Mouse (Mus musculus) kidney, embryonic 14.5 days (tissue): ENCODE results near the gene G3bp1. TPM values are rescaled to one million over a fixed set of nuclear protein-coding genes. Genes with fewer than 3 reads are reported as not detected.

ENCODE experiments used
- ATAC-seq: fragments of 200-750 bp; cut with Nextera tagmentation; 2 replicates; pipeline ENCODE4 v1.8.0; 2017; ENCODE audit warnings: moderate number of reproducible peaks, mild to moderate bottlenecking, moderate TSS enrichment, moderate library complexity; ENCODE audit not compliant: low FRiP score, low TSS enrichment
- H3K27ac ChIP-seq: fragments of 300-500 bp; sonication (generic); 2 replicates; pipeline ENCODE4 v1.5.1; 2014; ENCODE audit warnings: low read depth, mild to moderate bottlenecking, low read length, moderate library complexity, mixed read lengths
- H3K27me3 ChIP-seq: fragments of 300-500 bp; sonication (generic); 2 replicates; pipeline ENCODE4 v1.6.1; 2014; ENCODE audit warnings: mild to moderate bottlenecking, low read length; ENCODE audit not compliant: control insufficient read depth, insufficient read depth
- H3K36me3 ChIP-seq: fragments of 300-500 bp; sonication (generic); 2 replicates; pipeline ENCODE4 v1.6.1; 2014; ENCODE audit warnings: low read length, mixed read lengths; ENCODE audit not compliant: control insufficient read depth, insufficient read depth
- H3K4me1 ChIP-seq: fragments of 300-500 bp; sonication (generic); 2 replicates; pipeline ENCODE4 v1.6.1; 2014; ENCODE audit warnings: low read length, mixed read lengths; ENCODE audit not compliant: control insufficient read depth, insufficient read depth
- H3K4me2 ChIP-seq: fragments of 300-500 bp; sonication (generic); replicated peaks from 2 replicates; pipeline ENCODE4 v1.6.1; 2014; ENCODE audit warnings: low read depth, mild to moderate bottlenecking, low read length
- H3K4me3 ChIP-seq: fragments of 300-500 bp; sonication (generic); 2 replicates; pipeline ENCODE4 v1.5.1; 2014; ENCODE audit warnings: mild to moderate bottlenecking, low read length
- H3K9ac ChIP-seq: fragments of 300-500 bp; sonication (generic); 2 replicates; pipeline ENCODE4 v1.6.1; 2014; ENCODE audit warnings: low read depth, mild to moderate bottlenecking, low read length, moderate library complexity
- H3K9me3 ChIP-seq: fragments of 300-500 bp; sonication (generic); 2 replicates; pipeline ENCODE4 v1.6.1; 2016; ENCODE audit warnings: low read length; ENCODE audit not compliant: control insufficient read depth
- WGBS: fragments of 180-500 bp; shearing (Covaris S2); extraction: QIAGEN DNeasy Blood & Tissue Kit; methylation state at CpG from one replicate; pipeline ENCODE4 v1.1.7; 2014; 5-methylcytosine and 5-hydroxymethylcytosine counted together
- polyA plus RNA-seq: library from polyadenylated mRNA; unstranded; fragments of >200 nt; fragmentation: Nextera tagmentation; extraction: Ambion mirVana; gene quantifications from 2 replicates; pipeline ENCODE4 v1.2.1, GENCODE M21; 2014

Gene G3bp1
- polyA plus RNA-seq, 1 experiment from 2014 or later = 230 TPM

DNA sequence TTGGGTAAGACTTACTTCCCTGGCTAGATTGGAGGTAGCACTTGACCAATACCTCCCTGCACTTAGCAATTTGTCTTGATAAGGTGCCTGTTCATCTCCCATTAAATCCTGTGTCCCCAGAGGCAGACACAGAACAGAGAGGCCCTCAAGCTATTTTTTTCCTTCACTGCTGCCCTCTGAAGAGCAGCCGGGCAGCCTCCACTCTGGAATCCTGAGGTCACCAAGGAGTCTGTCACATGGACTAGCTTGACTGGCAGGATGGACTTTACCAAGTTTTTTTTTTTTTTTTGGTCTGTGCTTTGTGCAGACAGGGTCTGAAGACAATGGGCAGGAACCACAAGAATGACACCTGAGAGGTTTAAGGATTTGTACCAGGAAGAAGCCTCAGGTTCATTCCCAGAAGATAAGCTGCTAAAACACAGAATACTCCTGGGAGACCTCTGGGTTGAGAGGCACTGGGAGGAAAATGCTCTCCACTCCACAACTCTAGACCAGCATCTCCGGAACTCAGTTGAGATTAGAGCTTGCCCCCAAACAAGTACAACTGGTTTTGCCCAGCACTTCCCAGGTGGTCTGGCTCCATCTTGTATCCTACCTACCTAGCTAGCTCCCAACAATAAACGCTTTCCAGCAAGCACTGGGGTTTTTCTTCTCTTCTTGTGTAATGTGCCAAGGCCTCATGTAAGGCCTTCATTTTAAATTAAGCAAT, 9.5 kb upstream of the G3bp1 start:
- no peaks in the 10 kb centered on the region for H3K27me3 ChIP-seq
- no peaks in the 10 kb centered on the region for H3K9me3 ChIP-seq
- peak overlapping the region; percentile 78; the same call in 1 of the 2 replicates for H3K27ac ChIP-seq
- H3K4me1 ChIP-seq = peaks cover 22% of the 10 kb centered on the region
- peak overlapping the region; percentile 67 for H3K4me2 ChIP-seq
- WGBS = 23% methylated on average over 3 of the region's 3 CpGs
- peak overlapping the region; percentile 63 for H3K4me3 ChIP-seq
- no peaks in the 10 kb centered on the region for H3K36me3 ChIP-seq
- H3K9ac ChIP-seq = peak overlapping the region; percentile 69
- no peak for ATAC-seq

DNA sequence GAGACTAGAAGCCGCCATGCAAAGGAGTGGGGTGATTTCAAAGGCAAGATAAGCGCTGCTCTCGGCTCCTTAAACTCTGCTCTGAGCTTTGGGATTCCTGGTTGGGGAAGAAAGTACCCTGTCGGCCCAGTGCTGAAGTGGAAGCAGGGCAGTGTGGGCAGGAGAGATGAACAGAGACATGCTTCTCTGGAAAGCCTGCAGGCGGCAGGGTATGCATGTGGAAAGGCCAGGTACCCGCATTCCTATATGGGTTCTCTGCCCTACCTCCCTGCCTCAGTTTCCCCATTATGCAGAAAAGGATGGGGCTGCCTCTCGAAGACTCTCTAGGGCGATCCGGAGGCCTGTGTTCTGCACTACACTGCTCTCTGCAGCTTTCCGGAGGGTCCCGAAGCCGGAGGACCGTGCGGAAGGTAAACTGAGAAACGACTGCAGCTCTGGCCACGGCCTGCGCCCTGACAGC, 8.9 kb upstream of the G3bp1 start:
- Histone ChIP-seq H3K9ac (peak overlapping the region; percentile 69), H3K4me1 (peaks cover 22% of the 10 kb centered on the region), H3K27me3 (no peaks in the 10 kb centered on the region), H3K27ac (peak overlapping the region; percentile 78), H3K4me3 (peak overlapping the region; percentile 63), H3K9me3 (no peaks in the 10 kb centered on the region), H3K36me3 (no peaks in the 10 kb centered on the region), H3K4me2 (peak overlapping the region; percentile 67)
- ATAC-seq = peak; percentile 68
- 2% methylated on average over 17 of the region's 17 CpGs for whole genome bisulfite sequencing

DNA sequence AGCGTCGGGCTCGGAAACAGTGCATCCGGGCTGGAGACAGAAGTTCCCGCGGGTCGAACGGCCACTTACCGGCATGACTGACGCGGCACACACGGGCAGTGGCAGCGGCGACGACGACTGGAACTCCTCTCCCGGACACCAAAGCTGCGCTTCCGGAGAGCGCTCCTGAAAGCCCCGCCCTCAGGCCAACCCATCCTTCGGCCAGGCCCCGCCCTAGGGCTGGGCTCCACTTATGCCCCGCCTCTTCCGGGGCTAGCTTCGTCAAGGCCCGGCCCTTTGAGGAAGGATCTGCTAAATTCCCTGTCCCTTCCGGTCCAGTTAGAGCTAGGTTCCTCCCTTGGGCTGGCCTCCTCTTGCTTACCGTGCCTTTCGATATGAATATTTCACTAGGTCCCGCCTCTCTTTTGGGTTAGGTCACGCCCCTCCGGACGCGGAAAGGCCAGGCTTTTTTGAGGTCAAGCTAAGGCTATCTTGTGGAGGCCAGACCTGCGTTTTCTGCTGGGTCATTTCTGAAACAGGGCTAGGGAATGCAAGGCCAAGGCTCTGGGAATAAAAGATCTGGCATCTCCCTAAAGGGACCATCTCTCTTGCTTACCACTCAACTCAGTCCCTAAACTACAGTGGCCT, 8.4 kb upstream of the G3bp1 start, which contains the start of gene Atox1:
TSS of gene Atox1 (minus strand) at position 221 of the 627 bp plus-strand sequence.
- Histone ChIP-seq H3K36me3 (no peaks in the 10 kb centered on the region), H3K4me2 (peak within 1 kb of the TSS; percentile 67), H3K4me1 (peaks cover 22% of the 10 kb centered on the region), H3K4me3 (peak within 1 kb of the TSS; percentile 63), H3K9me3 (no peaks in the 10 kb centered on the region), H3K9ac (peak within 1 kb of the TSS; percentile 69), H3K27ac (peak within 1 kb of the TSS; percentile 81), H3K27me3 (no peaks in the 10 kb centered on the region)
- under 1% methylated on average over 35 of the region's 36 CpGs for WGBS
- peak; percentile 97 for ATAC-seq

DNA sequence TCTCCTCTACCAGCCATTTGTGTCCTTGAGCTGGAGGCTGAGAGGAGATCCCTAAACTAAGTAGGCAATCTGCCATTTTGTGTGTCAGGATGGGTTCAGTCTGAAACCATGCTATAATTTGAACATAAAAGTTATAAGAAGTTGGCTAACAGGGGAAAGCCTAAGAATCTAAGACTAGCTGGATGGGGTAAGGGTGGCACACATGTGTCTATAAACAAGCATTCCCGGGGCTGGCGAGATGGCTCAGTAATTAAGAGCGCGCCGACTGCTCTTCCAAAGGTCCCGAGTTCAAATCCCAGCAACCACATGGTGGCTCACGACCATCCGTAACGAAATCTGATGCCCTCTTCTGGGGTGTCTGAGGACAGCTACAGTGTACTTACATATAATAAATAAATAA, 7.3 kb upstream of the G3bp1 start:
- Histone ChIP-seq H3K4me3 (no peak overlapping the region), H3K4me1 (peaks cover 22% of the 10 kb centered on the region), H3K4me2 (no peak overlapping the region), H3K9ac (no peak overlapping the region), H3K36me3 (no peaks in the 10 kb centered on the region), H3K9me3 (no peaks in the 10 kb centered on the region), H3K27me3 (no peaks in the 10 kb centered on the region), H3K27ac (no peak overlapping the region)
- no peak for ATAC-seq
- WGBS = 89% methylated on average over 9 of the region's 9 CpGs

DNA sequence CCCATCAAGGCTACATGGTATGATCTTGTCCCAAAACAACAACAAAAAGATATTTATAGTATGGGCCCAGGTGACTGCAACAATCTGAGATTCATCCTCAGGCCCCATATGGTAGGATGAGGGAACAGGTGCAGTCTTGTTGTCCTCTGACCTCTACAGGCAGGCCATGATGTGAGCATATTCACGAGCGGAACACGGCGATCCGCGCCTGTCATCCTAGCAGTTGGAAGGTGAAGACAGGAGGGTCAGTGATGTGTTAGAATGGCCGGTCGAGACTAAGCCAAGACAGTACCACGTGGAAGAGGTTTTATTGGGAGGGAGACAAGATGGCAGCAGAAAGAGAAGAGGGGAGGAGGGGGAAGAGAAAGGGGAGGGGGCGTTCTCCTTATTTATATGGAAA, 4.8 kb upstream of the G3bp1 start:
- no peaks in the 10 kb centered on the region for H3K27me3 ChIP-seq
- peaks cover 17% of the 10 kb centered on the region; the same call in 1 of the 2 replicates for H3K4me1 ChIP-seq
- ATAC-seq = no peak
- no peaks in the 10 kb centered on the region for H3K36me3 ChIP-seq
- H3K9ac ChIP-seq = no peak overlapping the region
- no peaks in the 10 kb centered on the region for H3K9me3 ChIP-seq
- 83% methylated on average over 10 of the region's 10 CpGs for WGBS
- H3K27ac ChIP-seq = no peak overlapping the region
- no peak overlapping the region for H3K4me2 ChIP-seq
- no peak overlapping the region for H3K4me3 ChIP-seq

DNA sequence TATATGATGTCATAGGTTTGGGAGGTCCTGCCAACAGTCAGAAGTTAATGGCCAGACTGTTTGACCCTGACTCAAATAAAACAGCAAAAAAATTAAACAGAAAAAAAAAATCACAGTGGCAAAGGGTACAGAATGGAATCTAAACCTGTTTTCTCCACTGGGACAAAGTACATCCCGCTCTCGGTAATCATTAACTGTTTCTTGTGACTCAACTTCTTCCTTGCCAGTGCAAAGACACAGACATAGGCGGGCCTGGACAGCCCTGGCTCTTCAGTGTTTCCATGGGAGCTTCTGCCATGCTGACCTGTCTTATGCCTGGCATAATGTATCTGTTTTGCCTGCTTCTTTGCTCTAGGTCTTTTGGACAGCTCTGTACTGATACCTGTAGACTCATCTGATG, 4.3 kb upstream of the G3bp1 start:
- no peak overlapping the region for H3K27ac ChIP-seq
- H3K4me2 ChIP-seq = no peak overlapping the region
- WGBS = 82% methylated on average over 3 of the region's 3 CpGs

DNA sequence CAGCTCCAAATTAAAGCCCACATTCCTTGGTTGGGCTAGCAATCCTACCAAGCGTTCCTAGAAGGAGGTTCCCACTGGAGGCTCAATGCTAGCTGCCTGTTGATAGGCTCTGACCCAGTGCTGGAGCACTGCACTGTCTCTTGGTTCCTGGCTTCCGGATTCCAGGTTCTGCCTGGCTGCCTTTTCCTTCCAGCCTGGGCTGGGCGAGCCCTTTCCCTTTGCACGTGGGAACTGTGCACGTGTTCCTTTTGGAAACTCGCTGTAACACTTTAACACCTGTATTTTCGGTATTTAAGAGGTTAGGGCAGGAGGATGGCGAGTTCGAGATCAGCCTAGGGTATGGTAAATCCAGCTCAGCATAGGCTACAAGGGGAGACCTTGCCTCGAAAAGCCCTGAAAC, 1.5 kb upstream of the G3bp1 start:
- no peak for ATAC-seq
- Histone ChIP-seq H3K4me2 (peak overlapping the region; percentile 81), H3K4me1 (peaks cover 15% of the 10 kb centered on the region), H3K9me3 (no peaks in the 10 kb centered on the region), H3K4me3 (no peak overlapping the region; the same call in 1 of the 2 replicates), H3K9ac (peak overlapping the region; percentile 74), H3K27ac (peak overlapping the region; percentile 95), H3K27me3 (no peaks in the 10 kb centered on the region), H3K36me3 (peaks cover 7% of the 10 kb centered on the region; the same call in 1 of the 2 replicates)
- WGBS = 48% methylated on average over 10 of the region's 10 CpGs

More for the DNA sequence above, 4.3 kb upstream of the G3bp1 start:
- no peaks in the 10 kb centered on the region for H3K9me3 ChIP-seq
- peaks cover 13% of the 10 kb centered on the region; the same call in 1 of the 2 replicates for H3K4me1 ChIP-seq
- no peak for ATAC-seq
- no peaks in the 10 kb centered on the region for H3K36me3 ChIP-seq
- no peaks in the 10 kb centered on the region for H3K27me3 ChIP-seq
- H3K9ac ChIP-seq = no peak overlapping the region
- H3K4me3 ChIP-seq = no peak overlapping the region

DNA sequence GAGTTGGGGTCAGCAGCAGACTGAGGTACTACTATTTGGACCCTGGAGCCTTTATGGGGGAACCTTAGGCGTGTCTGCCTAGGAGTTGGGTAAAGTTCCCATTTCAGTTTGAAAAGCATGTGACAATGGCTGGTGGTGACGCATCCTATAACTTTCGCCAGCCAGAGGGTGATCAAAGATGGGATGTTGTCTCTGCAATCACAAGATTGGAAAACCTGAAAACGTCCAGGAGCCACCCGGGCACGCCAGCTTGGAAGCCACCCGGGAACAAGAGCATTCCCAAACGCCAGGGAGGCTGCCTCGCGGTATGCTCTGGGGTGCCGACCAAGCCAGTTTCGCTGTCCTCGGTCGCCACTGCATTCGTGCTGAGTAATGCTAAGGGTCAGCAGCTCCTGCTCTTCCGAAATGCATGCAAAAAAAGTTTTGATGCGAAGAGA, 856 bp upstream of the G3bp1 start:
- WGBS = 4% methylated on average over 17 of the region's 17 CpGs
- H3K36me3 ChIP-seq = peaks cover 13% of the 10 kb centered on the region; the same call in 1 of the 2 replicates
- no peaks in the 10 kb centered on the region for H3K27me3 ChIP-seq
- H3K4me2 ChIP-seq = peak overlapping the region; percentile 81
- ATAC-seq = no peak; the same call in 1 of the 2 replicates
- peak overlapping the region; percentile 74 for H3K9ac ChIP-seq
- peak overlapping the region; percentile 49 for H3K4me3 ChIP-seq
- H3K4me1 ChIP-seq = peaks cover 15% of the 10 kb centered on the region
- H3K27ac ChIP-seq = peak overlapping the region; percentile 95
- no peaks in the 10 kb centered on the region for H3K9me3 ChIP-seq
